Comparison of ENCODE assay signal across 17 mouse cellular contexts in the genomic region with DNA sequence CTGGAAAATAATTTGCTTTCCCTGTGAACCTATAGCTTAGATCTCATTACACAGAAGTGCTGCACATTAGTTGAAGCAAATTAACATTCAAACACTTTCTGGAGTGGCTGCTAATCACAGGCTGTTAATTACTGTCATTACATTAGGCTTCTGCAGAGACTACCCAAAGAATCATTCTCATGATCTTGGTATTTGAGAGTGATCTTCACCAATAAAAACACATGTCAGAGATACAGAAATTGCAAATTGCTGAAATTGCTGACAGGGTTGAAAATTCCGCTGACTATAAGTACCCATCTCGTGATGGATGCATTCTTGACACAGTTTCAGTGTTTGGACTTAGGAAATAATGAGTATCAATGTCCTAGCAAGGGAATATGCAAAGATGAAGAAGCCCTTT.
"Had no signal": no experiment of that assay in that cellular context is flagged by ENCODE, and none has a peak within 500 bp of the region (broad histone marks: within the 10 kb centered on the region; RNA-seq: fewer than 3 reads in every experiment).

No protein-coding gene starts in this region.

- H3K4me3 ChIP-seq: midbrain, embryonic 10.5 days; midbrain, embryonic 12.5 days; myocyte; neural tube, embryonic 13.5 days; neural tube, embryonic 15.5 days had no signal

- H3K9me3 ChIP-seq: midbrain, embryonic 12.5 days; neural tube, embryonic 13.5 days; neural tube, embryonic 15.5 days had no signal

- DNase-seq: lung, adult 18-20 months; lung, embryonic 14.5 days; lung, postnatal 10 days; lung, postnatal 4 days; midbrain, embryonic 14.5 days; right cerebral cortex, adult 18-20 months; right cerebral cortex, postnatal 25 days; right cerebral cortex, postnatal 4 days; spleen, adult 18-20 months; thymus, adult 18-20 months; thymus, postnatal 14 days; thymus, postnatal 36 days had no signal

- H3K27me3 ChIP-seq: midbrain, embryonic 12.5 days; neural tube, embryonic 13.5 days had no signal

- H3K36me3 ChIP-seq: midbrain, embryonic 10.5 days; midbrain, embryonic 12.5 days; neural tube, embryonic 13.5 days; neural tube, embryonic 15.5 days had no signal

- H3K27ac ChIP-seq: midbrain, embryonic 10.5 days; midbrain, embryonic 12.5 days; neural tube, embryonic 13.5 days; neural tube, embryonic 15.5 days had no signal

- H3K4me2 ChIP-seq: lung, embryonic 14.5 days; midbrain, embryonic 12.5 days; neural tube, embryonic 13.5 days; neural tube, embryonic 15.5 days had no signal

- H3K9ac ChIP-seq: lung, embryonic 14.5 days; midbrain, embryonic 12.5 days; neural tube, embryonic 13.5 days; neural tube, embryonic 15.5 days had no signal
